Mouse (Mus musculus) MEL (cell line): ENCODE measurements around the gene Tpmt. TPM values are rescaled to one million over a fixed set of nuclear protein-coding genes. Genes with fewer than 3 reads are reported as not detected.

Source experiments
- DNase-seq: peaks from one replicate; pipeline ENCODE4 v3.0.0; 2011; ENCODE audit warnings: low read depth, low spot score
- H3K27ac ChIP-seq: 2 replicates; pipeline ENCODE4 v1.5.1; 2012; ENCODE audit warnings: low read depth, mild to moderate bottlenecking, control low read depth, low read length, moderate library complexity; ENCODE audit not compliant: control insufficient read depth
- H3K27me3 ChIP-seq, 2 experiments: fragments of 150-350 bp in 1 of 2; sonication (generic) in 1 of 2; 2 replicates each; pipeline ENCODE4 v1.6.1; 2012; ENCODE audit warnings: low read length in 2 of 2, mild to moderate bottlenecking in 2 of 2, improper control_type of control experiment in 1 of 2, moderate library complexity in 1 of 2; ENCODE audit not compliant: insufficient read depth in 2 of 2, control insufficient read depth in 1 of 2
- H3K36me3 ChIP-seq, 2 experiments: 2 replicates each; pipeline ENCODE4 v1.6.1; 2012 to 2014; ENCODE audit warnings: low read length in 2 of 2, improper control_type of control experiment in 1 of 2, inconsistent platforms in 1 of 2, mild to moderate bottlenecking in 1 of 2; ENCODE audit not compliant: insufficient read depth in 2 of 2, control insufficient read depth in 1 of 2
- H3K4me1 ChIP-seq, 2 experiments: fragments of 150-350 bp in 1 of 2; sonication (generic) in 1 of 2; 2 replicates each; pipeline ENCODE4 v1.6.1; 2012; ENCODE audit warnings: low read length in 2 of 2, improper control_type of control experiment in 1 of 2, mild to moderate bottlenecking in 1 of 2; ENCODE audit not compliant: insufficient read depth in 2 of 2, control insufficient read depth in 1 of 2
- H3K4me3 ChIP-seq, 2 experiments: fragments of 150-350 bp in 1 of 2; sonication (generic) in 1 of 2; 2 replicates each; pipeline ENCODE4 v1.5.1; 2012; ENCODE audit warnings: low read depth in 2 of 2, low read length in 2 of 2, mild to moderate bottlenecking in 2 of 2, moderate library complexity in 2 of 2, control low read depth in 1 of 2, improper control_type of control experiment in 1 of 2; ENCODE audit not compliant: control insufficient read depth in 1 of 2, insufficient read depth in 1 of 2
- H3K79me2 ChIP-seq: 2 replicates; pipeline ENCODE4 v1.6.1; 2012; ENCODE audit warnings: mild to moderate bottlenecking, low read length, moderate library complexity; ENCODE audit not compliant: control insufficient read depth, poor library complexity, insufficient read depth
- H3K9ac ChIP-seq: 2 replicates; pipeline ENCODE4 v1.6.1; 2012; ENCODE audit warnings: low read depth, mild to moderate bottlenecking, control low read depth, low read length, moderate library complexity; ENCODE audit not compliant: control insufficient read depth, poor library complexity, severe bottlenecking
- H3K9me3 ChIP-seq: fragments of 150-350 bp; sonication (generic); replicated peaks from 2 replicates; pipeline ENCODE4 v1.6.1; 2012; ENCODE audit warnings: mild to moderate bottlenecking, low read length, improper control_type of control experiment, moderate library complexity; ENCODE audit not compliant: insufficient read depth
- CHD1 ChIP-seq: IDR thresholded peaks from 2 replicates; pipeline ENCODE4 v1.6.1; 2012; ENCODE audit warnings: low read depth, mild to moderate bottlenecking, inconsistent platforms, low read length, improper control_type of control experiment
- ELF1 ChIP-seq: IDR thresholded peaks from 2 replicates; pipeline ENCODE4 v1.6.1; 2014; ENCODE audit warnings: low read depth, mild to moderate bottlenecking, inconsistent platforms, low read length, improper control_type of control experiment, moderate library complexity
- GATA1 ChIP-seq: IDR thresholded peaks from 2 replicates; pipeline ENCODE4 v1.6.1; 2011; ENCODE audit warnings: low read depth, low read length, improper control_type of control experiment
- KAT2A ChIP-seq: conservative IDR thresholded peaks from 2 replicates; pipeline ENCODE4 v1.6.1; 2012; ENCODE audit warnings: low read depth, low read length, improper control_type of control experiment, inconsistent platforms
- MAX ChIP-seq: IDR thresholded peaks from 2 replicates; pipeline ENCODE4 v1.6.1; 2011; ENCODE audit warnings: low read length, improper control_type of control experiment
- MXI1 ChIP-seq: IDR thresholded peaks from 2 replicates; pipeline ENCODE4 v1.6.1; 2011; ENCODE audit warnings: mild to moderate bottlenecking, low read depth, low read length, improper control_type of control experiment
- MYB ChIP-seq: IDR thresholded peaks from 2 replicates; pipeline ENCODE4 v1.6.1; 2011; ENCODE audit warnings: mild to moderate bottlenecking, low read depth, low read length, improper control_type of control experiment
- NELFE ChIP-seq: IDR thresholded peaks from 2 replicates; pipeline ENCODE4 v1.6.1; 2011; ENCODE audit warnings: low read depth, low read length, improper control_type of control experiment
- NRF1 ChIP-seq: IDR thresholded peaks from 2 replicates; pipeline ENCODE4 v1.6.1; 2014; ENCODE audit warnings: low read depth, mild to moderate bottlenecking, inconsistent platforms, low read length, improper control_type of control experiment, moderate library complexity; ENCODE audit not compliant: poor library complexity, insufficient read depth, severe bottlenecking
- POLR2AphosphoS2 ChIP-seq: IDR thresholded peaks from 2 replicates; pipeline ENCODE4 v1.6.1; 2011; ENCODE audit warnings: low read length, improper control_type of control experiment
- RAD21 ChIP-seq: IDR thresholded peaks from 2 replicates; pipeline ENCODE4 v1.6.1; 2011; ENCODE audit warnings: mild to moderate bottlenecking, low read depth, low read length, improper control_type of control experiment
- RCOR1 ChIP-seq: IDR thresholded peaks from 2 replicates; pipeline ENCODE4 v1.6.1; 2012; ENCODE audit warnings: low read depth, mild to moderate bottlenecking, inconsistent platforms, low read length, improper control_type of control experiment
- SMC3 ChIP-seq: IDR thresholded peaks from 2 replicates; pipeline ENCODE4 v1.6.1; 2011; ENCODE audit warnings: low read depth, low read length, improper control_type of control experiment
- TAL1 ChIP-seq: IDR thresholded peaks from 2 replicates; pipeline ENCODE4 v1.6.1; 2012; ENCODE audit warnings: mild to moderate bottlenecking, inconsistent platforms, low read length, moderate library complexity, mixed read lengths
- TBP ChIP-seq: IDR thresholded peaks from 2 replicates; pipeline ENCODE4 v1.8.0; 2011; ENCODE audit warnings: low read depth, low read length, improper control_type of control experiment
- UBTF ChIP-seq: IDR thresholded peaks from 2 replicates; pipeline ENCODE4 v1.6.1; 2012; ENCODE audit warnings: low read depth, mild to moderate bottlenecking, inconsistent platforms, low read length, improper control_type of control experiment, moderate library complexity, borderline replicate concordance; ENCODE audit not compliant: insufficient read depth
- USF2 ChIP-seq, 2 experiments: IDR thresholded peaks; 2 replicates each; pipeline ENCODE4 v1.6.1; 2011 to 2012; ENCODE audit warnings: improper control_type of control experiment in 2 of 2, low read length in 2 of 2, borderline replicate concordance in 1 of 2, inconsistent platforms in 1 of 2, low read depth in 1 of 2, mild to moderate bottlenecking in 1 of 2; ENCODE audit not compliant: insufficient read depth in 1 of 2
- polyA plus RNA-seq, 2 experiments: library from polyadenylated mRNA; stranded (reverse) in 1 of 2; unstranded in 1 of 2; fragments of >175 nt in 1 of 2; fragments of >200 nt in 1 of 2; gene quantifications; 2 replicates each; pipeline versions ENCODE4 v1.2.1 to v1.2.4; 2012; ENCODE audit warnings: low replicate concordance in 2 of 2, low read depth in 1 of 2; ENCODE audit not compliant: insufficient read length in 2 of 2, insufficient read depth in 1 of 2, missing spikeins in 1 of 2
- total RNA-seq: library from RNA; depleted of rRNA; stranded (reverse); fragments of 300-350 nt; gene quantifications from 2 replicates; pipeline ENCODE4 v1.2.3, GENCODE M21; 2012

Tpmt gene
- total and polyA plus RNA-seq, 3 experiments, result 2.5 to 3.9 TPM; not detected in 1

DNA sequence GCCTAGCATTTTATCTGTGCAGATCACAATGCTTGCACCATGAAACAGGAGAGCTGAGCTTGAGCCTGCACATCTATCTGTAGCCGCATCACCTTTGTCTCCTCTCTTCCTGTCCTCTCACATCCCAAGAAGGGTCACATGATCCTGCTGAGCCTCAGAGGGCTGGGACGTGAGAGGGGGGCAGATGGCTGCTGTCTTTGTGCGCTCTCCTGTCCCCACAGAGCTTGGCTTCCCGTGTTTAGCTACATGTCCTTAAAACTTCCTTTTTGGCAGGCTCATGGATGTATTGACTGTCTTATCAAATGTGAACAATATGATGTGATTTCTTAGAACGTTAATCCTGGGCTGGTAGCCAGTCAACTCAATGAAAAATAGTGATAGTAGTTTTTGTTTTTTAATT is 45.0 kb downstream of the Tpmt start:
- no peak overlapping the region for H3K9ac ChIP-seq
- H3K36me3 ChIP-seq, result no peaks in the 10 kb centered on the region
- no peaks in the 10 kb centered on the region for H3K4me1 ChIP-seq
- H3K9me3 ChIP-seq, result no peaks in the 10 kb centered on the region
- no peaks in the 10 kb centered on the region for H3K27me3 ChIP-seq
- H3K4me3 ChIP-seq, result no peak overlapping the region
- DNase-seq, result no peak
- TF ChIP-seq SMC3 (no peak), MXI1 (no peak), USF2 (IDR thresholded peaks at IDR 0.05; ENCODE audit: borderline replicate concordance in 1 of 2, insufficient read depth in 1 of 2, low read depth in 1 of 2, low read length in 2 of 2) (no peak), GATA1 (no peak), POLR2AphosphoS2 (no peak), MYB (no peak), TBP (no peak), NELFE (no peak), MAX (no peak), UBTF (no peak), RCOR1 (no peak)
- no peaks in the 10 kb centered on the region for H3K79me2 ChIP-seq
- no peak overlapping the region for H3K27ac ChIP-seq

DNA sequence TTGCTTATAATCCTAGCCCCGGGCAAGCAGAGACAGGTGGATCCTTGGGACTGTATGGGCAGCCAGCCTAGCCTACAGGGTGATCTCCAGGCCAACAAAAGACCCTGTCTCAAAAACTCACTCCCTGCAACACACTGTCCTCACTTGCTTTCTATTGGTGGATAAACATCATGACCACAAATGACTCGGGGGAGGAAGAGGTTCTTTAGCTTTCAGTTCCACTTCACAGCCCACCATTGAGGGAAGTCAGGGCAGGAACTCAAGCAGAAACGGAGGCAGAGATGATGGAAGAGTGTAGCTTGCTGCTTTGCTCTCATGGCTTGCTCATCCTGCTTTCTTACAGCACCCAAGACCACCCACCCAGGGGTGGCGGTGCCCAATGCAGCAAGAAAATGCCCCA is 47.2 kb downstream of the Tpmt start:
- no peak for TF ChIP-seq NRF1
- TF ChIP-seq, all 39 proteins: peak for 0
- Histone ChIP-seq H3K4me1 (no peaks in the 10 kb centered on the region), H3K9me3 (no peaks in the 10 kb centered on the region), H3K4me3 (no peak overlapping the region), H3K79me2 (no peaks in the 10 kb centered on the region), H3K36me3 (no peaks in the 10 kb centered on the region), H3K27me3 (no peaks in the 10 kb centered on the region), H3K9ac (no peak overlapping the region), H3K27ac (no peak overlapping the region)
- no peak for DNase-seq

- Histone ChIP-seq H3K4me3 (no peak overlapping the region), H3K79me2 (no peaks in the 10 kb centered on the region), H3K27me3 (no peaks in the 10 kb centered on the region), H3K27ac (no peak overlapping the region), H3K9me3 (no peaks in the 10 kb centered on the region), H3K4me1 (no peaks in the 10 kb centered on the region), H3K36me3 (no peaks in the 10 kb centered on the region), H3K9ac (no peak overlapping the region)
- no peak for DNase-seq
- no peak for TF ChIP-seq TAL1
- no peak for TF ChIP-seq RAD21
- no peak for TF ChIP-seq ELF1
- TF ChIP-seq CHD1, result no peak
- TF ChIP-seq KAT2A, result no peak
Measured at GRCm38 (mm10) chr13:46993274-46993551, 51.3 kb downstream of the Tpmt start.
